Mouse (Mus musculus): ENCODE measurements around the gene Cd59b. TPM values are rescaled to one million over a fixed set of nuclear protein-coding genes. Genes with fewer than 3 reads are reported as not detected.

The Cd59b gene
- 0.14 and 0.31 TPM in 2 replicates for polyA plus RNA-seq (2012)

DNA sequence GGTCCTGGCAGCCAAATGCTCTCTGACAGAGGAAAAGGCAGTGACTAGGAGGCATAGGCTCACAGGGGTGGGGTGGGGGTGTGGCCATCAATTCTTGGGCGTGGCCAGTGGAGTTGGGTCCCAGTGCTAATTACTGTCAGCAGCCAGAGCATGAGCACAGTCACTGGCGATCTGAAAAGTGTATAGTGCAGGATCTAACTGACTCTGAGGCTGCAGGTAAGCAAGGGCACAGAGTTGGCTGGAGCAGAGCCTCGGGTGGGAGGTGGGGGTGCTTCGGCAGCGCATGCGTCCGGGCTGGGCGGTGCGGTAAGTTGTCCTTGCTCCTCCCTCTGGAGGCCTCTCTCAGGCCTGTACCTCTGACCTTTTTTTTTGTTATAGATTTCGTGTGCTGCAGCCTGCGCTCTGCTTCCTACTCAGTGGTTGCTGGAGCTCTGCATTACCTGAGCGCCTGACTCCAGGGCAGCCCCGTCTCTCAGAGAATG lies at the start of gene Cd59b:
Gene Cd59b (plus strand): TSS at position 146 of the 482 bp plus-strand sequence.
- H3K27me3 ChIP-seq (ENCODE audit: control insufficient read depth), result no peaks in the 10 kb centered on the region
- peaks cover 52% of the 10 kb centered on the region for H3K4me1 ChIP-seq (ENCODE audit: control insufficient read depth)
- H3K9me3 ChIP-seq (ENCODE audit: control insufficient read depth, low read length), result peaks cover 8% of the 10 kb centered on the region
- peak within 1 kb of the TSS; percentile 69 for H3K4me3 ChIP-seq (replicated peaks)
- H3K36me3 ChIP-seq (ENCODE audit: control insufficient read depth), result peaks cover 14% of the 10 kb centered on the region
- no peak for TF ChIP-seq GATA1 (IDR thresholded peaks at IDR 0.05; ENCODE audit: low read length)
- no peak for TF ChIP-seq TAL1 (IDR thresholded peaks at IDR 0.05; ENCODE audit: low read length)

DNA sequence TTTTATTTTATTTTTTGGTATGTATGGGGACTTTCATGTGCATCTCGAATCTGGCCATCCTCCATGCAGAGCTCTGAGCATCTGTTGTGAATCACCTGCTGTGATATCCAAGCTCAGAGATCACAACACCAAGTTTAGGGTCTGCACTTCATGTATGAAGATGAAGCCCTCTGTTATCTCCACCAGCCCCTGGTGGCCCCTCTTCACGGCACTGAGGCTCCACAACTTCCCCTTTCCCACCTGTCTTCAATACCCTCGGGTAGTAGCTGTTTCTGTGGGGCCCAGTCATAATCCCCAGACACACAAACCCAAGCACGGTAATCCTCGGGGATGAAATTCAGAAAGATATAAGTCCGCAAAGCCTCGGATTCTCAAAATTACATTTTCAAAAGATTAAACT lies 46.6 kb upstream of the Cd59b start:
- H3K4me1 ChIP-seq (ENCODE audit: control insufficient read depth), result peaks cover 7% of the 10 kb centered on the region
- TF ChIP-seq GATA1 (IDR thresholded peaks at IDR 0.05; ENCODE audit: low read length) (no peak), TAL1 (IDR thresholded peaks at IDR 0.05; ENCODE audit: low read length) (no peak)
- H3K4me3 ChIP-seq (replicated peaks), result no peak overlapping the region
- no peaks in the 10 kb centered on the region; the same call in 1 of the 2 replicates for H3K9me3 ChIP-seq (ENCODE audit: control insufficient read depth, low read length)
- H3K36me3 ChIP-seq (ENCODE audit: control insufficient read depth), result no peaks in the 10 kb centered on the region
- H3K27me3 ChIP-seq (ENCODE audit: control insufficient read depth), result peaks cover 11% of the 10 kb centered on the region

DNA sequence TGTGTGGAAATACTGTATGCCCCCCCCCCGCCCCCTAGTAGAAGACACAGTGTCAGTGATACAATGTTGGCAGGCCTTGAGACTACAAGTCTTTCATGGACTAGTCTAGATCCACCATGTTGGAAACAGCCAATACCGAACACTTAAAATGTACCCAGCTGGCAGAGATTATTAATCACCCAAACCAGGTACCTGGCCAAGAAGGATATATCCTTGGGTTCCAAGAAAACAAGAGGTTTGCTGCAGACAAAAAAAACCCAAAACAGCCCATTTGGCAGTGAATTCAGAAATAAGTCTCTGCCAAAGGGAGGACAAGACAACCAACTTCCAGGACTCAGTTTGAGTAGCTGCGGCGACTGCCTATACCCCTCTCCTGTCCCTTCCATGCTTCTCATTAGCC lies 45.0 kb upstream of the Cd59b start:
- H3K9me3 ChIP-seq (ENCODE audit: control insufficient read depth, low read length), result no peaks in the 10 kb centered on the region; the same call in 1 of the 2 replicates
- peaks cover 9% of the 10 kb centered on the region for H3K27me3 ChIP-seq (ENCODE audit: control insufficient read depth)
- H3K4me1 ChIP-seq (ENCODE audit: control insufficient read depth), result peaks cover 20% of the 10 kb centered on the region
- TF ChIP-seq TAL1 (IDR thresholded peaks at IDR 0.05; ENCODE audit: low read length) (no peak), GATA1 (IDR thresholded peaks at IDR 0.05; ENCODE audit: low read length) (no peak)
- no peak overlapping the region for H3K4me3 ChIP-seq (replicated peaks)
- H3K36me3 ChIP-seq (ENCODE audit: control insufficient read depth), result peaks cover 3% of the 10 kb centered on the region

GRCm38 (mm10) chr2:104027458-104028138 lies 42.1 kb upstream of the Cd59b start, which contains the start of gene Fbxo3:
Gene Fbxo3, plus strand, starts transcription at chr2:104027721.
- H3K4me1 ChIP-seq (ENCODE audit: control insufficient read depth), result peaks cover 40% of the 10 kb centered on the region
- H3K9me3 ChIP-seq (ENCODE audit: control insufficient read depth, low read length), result no peaks in the 10 kb centered on the region; the same call in 1 of the 2 replicates
- H3K27me3 ChIP-seq (ENCODE audit: control insufficient read depth), result peaks cover 4% of the 10 kb centered on the region
- peak within 1 kb of the TSS; percentile 100 for H3K4me3 ChIP-seq (replicated peaks)
- TF ChIP-seq GATA1 (IDR thresholded peaks at IDR 0.05; ENCODE audit: low read length) (no peak), TAL1 (IDR thresholded peaks at IDR 0.05; ENCODE audit: low read length) (no peak)
- peaks cover 30% of the 10 kb centered on the region for H3K36me3 ChIP-seq (ENCODE audit: control insufficient read depth)

DNA sequence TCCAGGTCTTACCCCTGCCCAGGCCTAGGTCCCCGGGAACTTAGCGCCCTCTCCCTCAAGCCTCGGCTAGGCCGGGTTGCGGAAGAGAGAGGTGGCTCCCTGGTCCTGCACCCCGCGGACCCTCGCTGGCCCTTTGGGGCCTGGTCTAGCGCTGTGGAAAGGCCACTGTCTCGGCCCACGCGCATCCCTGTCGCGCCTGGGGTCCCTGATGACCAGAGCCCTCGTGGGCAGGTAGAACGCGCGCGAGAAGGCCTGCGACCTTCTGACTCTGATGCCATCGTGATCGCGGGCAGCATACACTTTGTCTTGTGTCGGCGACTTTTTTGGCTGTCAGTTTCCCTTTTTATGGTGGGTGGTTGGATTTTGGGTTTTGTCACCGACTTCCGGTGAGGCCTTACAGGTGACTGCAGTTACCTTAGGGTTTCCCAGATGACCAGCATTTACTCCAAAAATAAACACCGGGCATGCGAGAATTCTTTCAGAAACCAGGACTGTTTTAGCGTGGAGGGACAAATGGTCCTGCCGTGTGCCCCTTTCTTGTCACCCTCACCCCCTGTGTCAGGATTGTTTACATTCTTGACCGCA lies 41.4 kb upstream of the Cd59b start, which contains the start of gene 4931422A03Rik:
Gene 4931422A03Rik (minus strand): TSS at position 223 of the 585 bp plus-strand sequence.
- TF ChIP-seq GATA1 (IDR thresholded peaks at IDR 0.05; ENCODE audit: low read length), result no peak
- no peak for TF ChIP-seq TAL1 (IDR thresholded peaks at IDR 0.05; ENCODE audit: low read length)
- Histone ChIP-seq H3K4me3 (replicated peaks) (peak within 1 kb of the TSS; percentile 100), H3K4me1 (ENCODE audit: control insufficient read depth) (peaks cover 40% of the 10 kb centered on the region), H3K9me3 (ENCODE audit: control insufficient read depth, low read length) (no peaks in the 10 kb centered on the region; the same call in 1 of the 2 replicates), H3K27me3 (ENCODE audit: control insufficient read depth) (peaks cover under 1% of the 10 kb centered on the region), H3K36me3 (ENCODE audit: control insufficient read depth) (peaks cover 37% of the 10 kb centered on the region)

- Histone ChIP-seq H3K4me1 (ENCODE audit: control insufficient read depth) (peaks cover 40% of the 10 kb centered on the region), H3K4me3 (replicated peaks) (peak overlapping the region; percentile 100), H3K9me3 (ENCODE audit: control insufficient read depth, low read length) (no peaks in the 10 kb centered on the region), H3K27me3 (ENCODE audit: control insufficient read depth) (no peaks in the 10 kb centered on the region; the same call in 1 of the 2 replicates), H3K36me3 (ENCODE audit: control insufficient read depth) (peaks cover 45% of the 10 kb centered on the region)
- TF ChIP-seq GATA1 (IDR thresholded peaks at IDR 0.05; ENCODE audit: low read length) (peak; percentile 53; the same call in 1 of the 2 replicates), TAL1 (IDR thresholded peaks at IDR 0.05; ENCODE audit: low read length) (peak; percentile 56; the same call in 2 of the 3 replicates)
Observed at GRCm38 (mm10) chr2:104029074-104029473, 40.6 kb upstream of the Cd59b start.

DNA sequence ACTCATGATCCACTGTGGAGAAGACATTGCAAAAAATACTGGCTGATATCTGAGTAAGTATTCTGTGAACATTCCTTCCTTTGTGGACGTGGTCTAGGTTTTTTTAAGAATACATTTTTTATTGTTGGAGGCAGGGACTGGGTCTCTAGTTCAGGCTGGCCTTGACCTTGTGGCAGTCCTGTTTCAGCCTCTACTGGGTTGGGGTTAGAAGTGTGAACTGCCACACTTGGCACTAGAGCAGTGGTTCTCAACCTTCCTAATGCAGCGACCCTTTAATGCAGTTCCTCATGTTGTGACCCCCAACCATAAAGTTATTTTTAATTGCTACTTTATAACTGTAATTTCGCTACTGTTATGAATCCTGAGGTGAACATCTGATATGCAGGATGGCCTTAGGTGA lies 39.3 kb upstream of the Cd59b start:
- TF ChIP-seq TAL1 (IDR thresholded peaks at IDR 0.05; ENCODE audit: low read length) (no peak), GATA1 (IDR thresholded peaks at IDR 0.05; ENCODE audit: low read length) (no peak)
- Histone ChIP-seq H3K9me3 (ENCODE audit: control insufficient read depth, low read length) (no peaks in the 10 kb centered on the region), H3K4me1 (ENCODE audit: control insufficient read depth) (peaks cover 46% of the 10 kb centered on the region), H3K4me3 (replicated peaks) (peak overlapping the region; percentile 100), H3K27me3 (ENCODE audit: control insufficient read depth) (no peaks in the 10 kb centered on the region), H3K36me3 (ENCODE audit: control insufficient read depth) (peaks cover 58% of the 10 kb centered on the region)

DNA sequence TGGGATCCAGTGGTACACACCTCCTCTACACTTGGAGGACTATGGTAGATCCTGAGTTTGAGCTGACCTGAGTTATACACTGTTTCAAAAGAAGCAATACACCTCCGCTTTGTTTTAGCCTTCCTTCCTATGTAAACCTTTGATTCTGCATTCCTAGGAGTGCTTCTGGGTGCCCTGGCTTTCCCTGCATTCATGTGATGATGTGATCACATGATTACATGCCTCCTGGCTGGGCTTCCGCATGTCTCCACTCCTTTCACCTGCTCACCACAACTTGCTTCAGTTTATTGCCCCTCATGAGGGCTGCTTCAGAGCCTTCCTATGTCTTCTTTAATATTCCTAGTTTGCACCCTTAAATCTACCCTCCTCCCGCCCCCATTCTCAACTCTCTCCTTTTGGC lies 37.6 kb upstream of the Cd59b start:
- TF ChIP-seq TAL1 (IDR thresholded peaks at IDR 0.05; ENCODE audit: low read length), result no peak
- no peak for TF ChIP-seq GATA1 (IDR thresholded peaks at IDR 0.05; ENCODE audit: low read length)
- Histone ChIP-seq H3K36me3 (ENCODE audit: control insufficient read depth) (peaks cover 75% of the 10 kb centered on the region), H3K9me3 (ENCODE audit: control insufficient read depth, low read length) (no peaks in the 10 kb centered on the region), H3K4me3 (replicated peaks) (no peak overlapping the region), H3K27me3 (ENCODE audit: control insufficient read depth) (no peaks in the 10 kb centered on the region), H3K4me1 (ENCODE audit: control insufficient read depth) (peaks cover 50% of the 10 kb centered on the region)

- Histone ChIP-seq H3K27me3 (ENCODE audit: control insufficient read depth) (no peaks in the 10 kb centered on the region), H3K9me3 (ENCODE audit: control insufficient read depth, low read length) (no peaks in the 10 kb centered on the region), H3K4me3 (replicated peaks) (no peak overlapping the region), H3K36me3 (ENCODE audit: control insufficient read depth) (peaks cover 98% of the 10 kb centered on the region), H3K4me1 (ENCODE audit: control insufficient read depth) (peaks cover 33% of the 10 kb centered on the region)
- TF ChIP-seq TAL1 (IDR thresholded peaks at IDR 0.05; ENCODE audit: low read length) (no peak), GATA1 (IDR thresholded peaks at IDR 0.05; ENCODE audit: low read length) (no peak)
Observed at GRCm38 (mm10) chr2:104034832-104035472, 34.7 kb upstream of the Cd59b start.

Data from erythroblast, embryonic 14.5 days (primary cell).